Mouse (Mus musculus): ENCODE measurements at regions not wholly inside any gene's neighbourhood (a gene's known extent, or its start where the extent isn't known, plus 50 kb on each side); places are given as distances from the start of the nearest gene placed in this dataset.

- no peak for DNase-seq
These were observed 216.8 kb downstream of the Sp3 start for GRCm38 (mm10) chr2:72763454-72763853.

DNA sequence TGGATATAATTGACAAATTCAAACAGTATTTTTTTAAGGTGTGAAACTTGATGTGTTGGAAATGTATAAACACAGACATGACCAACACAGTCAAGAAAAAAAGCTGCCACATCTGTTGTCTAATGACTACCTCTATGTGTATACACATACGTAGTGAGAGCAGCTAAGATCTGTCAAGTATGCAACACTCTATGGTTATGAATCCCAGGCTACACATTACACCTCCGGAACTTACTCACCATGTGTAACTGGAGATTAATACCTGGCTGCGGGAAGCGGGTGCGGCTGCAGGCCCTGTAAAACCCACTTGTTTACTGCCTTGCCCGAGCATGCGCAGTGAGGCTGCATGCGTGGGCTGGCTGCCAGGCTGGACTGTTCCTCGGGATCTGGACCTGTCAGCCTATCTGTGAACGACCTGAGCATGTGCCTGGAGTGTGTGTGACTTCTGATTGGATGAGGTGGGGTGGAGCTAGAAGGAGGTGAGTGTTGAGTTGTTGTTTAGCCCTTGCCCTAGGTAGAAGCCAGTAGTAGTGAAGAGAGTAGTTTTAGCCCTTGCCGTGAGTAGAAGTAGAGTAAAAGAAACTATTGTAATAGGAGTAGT lies 211.1 kb downstream of the Sp3 start:
- no peak for DNase-seq

DNA sequence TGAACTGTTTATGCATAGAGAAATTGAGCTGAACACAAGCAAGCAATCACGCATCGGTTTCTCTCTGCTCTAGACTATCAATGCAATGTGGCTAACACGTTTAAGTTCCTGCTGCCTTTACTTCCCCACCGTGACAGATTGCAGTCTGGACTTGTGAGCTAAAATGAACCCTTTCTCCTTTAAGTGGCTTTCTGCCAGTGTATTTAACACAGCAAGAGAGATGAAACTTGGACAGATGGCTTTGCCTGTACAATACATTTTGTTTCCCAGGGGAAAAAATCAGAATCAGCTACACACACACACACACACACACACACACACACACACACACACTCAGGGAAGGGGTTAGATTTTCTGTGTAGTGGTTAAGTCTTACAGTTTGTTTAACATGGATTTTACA lies 206.8 kb downstream of the Sp3 start:
- DNase-seq: no peak

- DNase-seq: no peak
These were observed 202.9 kb downstream of the Sp3 start for GRCm38 (mm10) chr2:72777330-72777729.

DNA sequence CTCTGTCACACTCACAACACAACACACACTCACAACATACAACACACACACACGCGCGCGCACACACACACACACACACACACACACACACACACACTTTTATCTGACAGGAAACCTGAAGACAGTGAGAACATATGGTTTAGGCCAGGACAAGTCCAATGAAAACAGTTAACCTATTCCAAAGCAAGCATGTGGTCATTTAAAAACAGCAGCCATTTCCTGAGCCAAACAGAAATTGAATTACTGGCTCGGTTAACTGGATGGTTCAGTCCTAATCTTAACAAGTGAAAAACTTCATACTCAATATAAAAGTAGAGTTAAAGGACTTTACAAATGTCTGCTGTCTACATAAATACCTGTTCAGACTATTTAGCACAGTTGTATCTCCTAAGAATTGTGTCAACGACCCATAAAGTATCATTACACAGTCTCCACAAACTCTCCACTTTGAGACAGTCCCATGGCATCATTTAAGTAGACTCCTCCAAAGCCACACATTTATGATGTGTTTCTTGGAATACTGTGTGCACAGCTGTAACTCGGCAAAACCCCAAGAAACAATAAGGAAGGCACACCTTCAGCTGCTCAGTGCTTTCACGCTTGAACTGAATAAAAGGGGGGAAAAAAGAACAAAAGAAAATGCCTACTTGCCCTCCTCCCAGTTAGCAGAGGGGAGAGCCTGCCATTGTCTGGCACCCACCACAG lies 202.3 kb downstream of the Sp3 start:
- DNase-seq: no peak

- no peak for DNase-seq
These were observed 200.7 kb downstream of the Sp3 start for GRCm38 (mm10) chr2:72779268-72780163.

- no peak for DNase-seq
These were observed 198.6 kb downstream of the Sp3 start for GRCm38 (mm10) chr2:72781369-72782275.

DNA sequence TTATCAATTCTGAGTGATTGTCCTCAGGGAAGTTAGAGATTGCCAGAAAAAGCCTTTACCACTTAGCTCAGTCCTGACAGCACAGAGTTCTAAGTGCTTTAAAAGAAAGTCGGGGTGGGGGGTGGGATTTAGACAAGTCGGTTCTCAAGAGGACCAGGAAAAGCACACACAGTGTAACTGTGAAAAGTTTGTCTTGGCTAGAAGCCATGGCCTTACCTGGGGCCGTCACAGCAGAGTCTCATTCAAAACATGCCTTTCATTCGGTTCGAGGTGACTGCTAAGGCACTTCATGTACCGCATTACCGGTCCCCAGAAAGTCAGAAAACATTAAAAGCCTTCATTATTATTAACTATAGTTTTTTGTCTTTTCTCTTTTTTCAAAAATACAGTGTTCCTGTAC lies 197.9 kb downstream of the Sp3 start:
- no peak for DNase-seq

GRCm38 (mm10) chr2:72785365-72786043 lies 194.7 kb downstream of the Sp3 start:
- no peak for DNase-seq

DNA sequence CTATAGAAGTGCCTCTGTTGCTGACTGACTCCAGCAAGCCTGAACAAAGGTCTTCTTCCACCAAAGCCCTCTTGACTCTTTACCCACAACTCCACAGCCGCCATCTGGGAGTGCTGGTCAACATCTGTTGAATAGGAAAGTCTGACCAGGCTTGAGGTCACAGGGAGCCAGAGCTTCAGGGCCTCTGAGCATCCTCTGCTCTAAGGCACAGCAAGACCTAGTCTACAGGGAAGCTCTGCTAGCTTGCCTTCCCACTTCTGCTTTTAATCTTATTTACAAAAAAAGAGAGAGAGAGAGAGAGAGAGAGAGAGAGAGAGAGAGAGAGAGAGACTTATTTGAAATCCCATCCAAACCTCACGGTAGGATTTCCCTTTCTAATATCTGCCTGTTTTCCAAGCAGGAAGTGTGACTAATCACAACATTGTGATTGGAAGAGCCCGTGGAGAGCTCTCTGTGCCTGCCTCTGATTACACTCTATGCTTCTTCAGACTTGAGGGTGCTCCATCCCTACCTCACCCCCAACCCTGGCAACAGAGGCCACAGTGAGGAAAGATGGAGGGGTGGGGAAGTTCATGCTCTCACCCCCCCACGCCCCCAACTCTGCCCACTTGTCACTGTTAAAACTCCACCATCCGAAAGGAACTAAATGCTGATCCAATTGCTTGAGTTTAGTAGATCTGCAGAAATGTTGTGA lies 194.1 kb downstream of the Sp3 start:
- DNase-seq: no peak

DNA sequence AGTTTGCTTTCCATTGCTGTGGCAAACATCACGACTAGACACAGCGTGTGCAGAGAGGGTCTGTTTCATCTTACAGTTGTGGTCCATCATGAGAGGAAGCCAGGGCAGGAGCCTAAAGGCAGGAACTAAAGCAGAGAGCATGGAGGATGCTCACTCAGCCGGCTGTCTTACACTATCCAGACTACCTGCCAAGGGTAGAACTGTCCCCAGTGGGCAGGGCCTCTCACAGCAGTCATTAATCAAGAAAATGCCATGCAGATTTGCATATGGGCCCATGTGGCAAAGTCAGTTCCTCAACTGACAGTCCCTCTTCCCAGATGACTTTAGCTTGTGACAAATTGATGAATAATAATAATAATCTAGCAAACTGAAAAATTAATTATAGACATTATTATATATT lies 192.6 kb downstream of the Sp3 start:
- DNase-seq: no peak

GRCm38 (mm10) chr2:72791496-72791895 lies 188.8 kb downstream of the Sp3 start:
- no peak for DNase-seq

DNA sequence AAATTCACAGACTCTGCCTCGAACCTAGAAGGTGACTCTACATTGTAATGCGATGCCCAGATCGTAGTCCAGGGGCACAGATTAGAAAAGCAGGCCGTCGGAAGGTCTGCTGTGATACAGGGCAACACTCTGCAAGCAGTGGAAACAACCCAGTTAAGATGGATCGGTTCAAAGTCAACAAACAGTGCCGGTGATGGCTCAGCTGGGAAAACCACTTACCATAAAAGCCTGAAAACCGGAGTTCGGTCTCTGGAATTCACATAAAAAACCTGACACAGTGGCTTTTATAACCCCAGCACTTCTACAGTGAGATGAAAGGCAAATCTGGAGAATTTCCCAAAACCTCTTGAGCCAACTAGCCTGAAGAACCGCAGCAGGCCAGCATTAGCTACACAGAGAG lies 186.8 kb downstream of the Sp3 start:
- DNase-seq: no peak

DNA sequence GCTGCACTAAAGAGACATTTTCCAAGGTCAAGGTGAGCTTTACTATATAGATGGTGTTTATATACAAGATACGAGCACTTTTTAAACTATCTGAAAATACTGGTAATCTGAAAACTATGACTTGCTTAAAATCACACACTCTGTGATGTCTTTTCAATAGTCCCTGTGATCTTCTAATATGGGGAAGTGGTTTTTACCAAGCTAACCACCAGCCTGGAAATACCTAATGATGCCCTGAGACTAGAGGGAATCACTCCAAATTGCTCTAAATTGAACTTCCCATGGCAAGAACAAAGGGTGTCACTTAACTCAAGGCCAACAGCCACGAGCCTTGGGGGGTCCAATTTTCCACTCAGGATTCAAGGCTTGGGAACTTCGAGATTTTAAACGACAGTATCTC lies 185.7 kb downstream of the Sp3 start:
- no peak for DNase-seq

DNA sequence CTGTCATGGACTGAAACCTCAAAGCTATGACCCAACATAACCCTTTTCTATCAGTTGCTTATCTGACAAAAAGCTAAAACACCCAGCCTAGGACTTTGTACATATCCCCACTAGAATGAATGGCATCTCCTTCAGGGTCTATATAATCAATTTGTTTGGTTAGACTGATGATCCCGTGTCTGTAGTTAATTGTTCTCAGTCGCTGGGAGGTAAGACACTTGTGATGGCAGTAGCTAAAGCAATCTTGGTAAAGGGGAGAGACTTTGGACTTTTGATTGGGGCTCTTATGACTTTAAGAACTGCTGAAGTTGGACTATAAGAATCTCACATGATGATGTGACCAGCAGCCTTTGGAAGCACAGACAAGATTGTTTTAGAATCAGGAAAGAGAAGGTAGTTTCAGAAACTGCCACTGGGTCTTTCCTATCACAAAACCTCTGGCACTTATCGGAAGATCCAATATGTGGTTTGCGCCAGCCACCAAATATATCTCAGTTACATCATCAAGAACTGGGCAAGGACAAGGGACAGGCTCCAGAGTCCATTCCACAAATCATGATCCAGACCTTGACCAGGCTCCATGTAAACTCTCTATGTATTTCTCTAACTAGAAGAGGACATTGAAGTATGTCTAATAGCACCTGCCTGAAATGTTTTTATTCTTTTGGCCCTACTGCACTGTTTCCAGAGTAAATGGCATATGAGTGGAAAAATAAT lies 183.1 kb downstream of the Sp3 start:
- DNase-seq: no peak

DNA sequence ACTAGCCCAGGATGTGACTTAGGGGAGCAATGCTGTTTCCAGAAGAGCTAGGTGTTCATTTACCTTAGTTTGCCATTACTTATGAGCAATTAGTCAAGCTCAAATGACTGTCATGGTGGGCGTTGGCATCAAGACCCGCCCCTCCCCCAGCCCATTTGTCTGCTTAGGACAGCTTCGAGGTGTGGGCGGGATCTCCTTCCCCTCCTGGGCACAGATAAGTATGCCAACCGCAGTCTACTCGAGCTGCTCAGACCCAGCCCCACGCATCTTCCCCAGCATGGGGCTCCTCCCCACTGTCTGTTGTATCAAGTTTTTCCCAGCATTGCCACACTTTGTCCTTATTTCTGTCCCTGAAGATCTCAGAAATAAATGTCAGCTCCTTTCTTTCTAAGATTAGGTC lies 179.6 kb downstream of the Sp3 start:
- no peak for DNase-seq

- DNase-seq: no peak
These were observed 166.8 kb downstream of the Sp3 start for GRCm38 (mm10) chr2:72813282-72813974.

GRCm38 (mm10) chr2:72825251-72825650 lies 155.0 kb downstream of the Sp3 start:
- DNase-seq: no peak

GRCm38 (mm10) chr2:72829139-72829538 lies 151.1 kb downstream of the Sp3 start:
- DNase-seq: no peak

DNA sequence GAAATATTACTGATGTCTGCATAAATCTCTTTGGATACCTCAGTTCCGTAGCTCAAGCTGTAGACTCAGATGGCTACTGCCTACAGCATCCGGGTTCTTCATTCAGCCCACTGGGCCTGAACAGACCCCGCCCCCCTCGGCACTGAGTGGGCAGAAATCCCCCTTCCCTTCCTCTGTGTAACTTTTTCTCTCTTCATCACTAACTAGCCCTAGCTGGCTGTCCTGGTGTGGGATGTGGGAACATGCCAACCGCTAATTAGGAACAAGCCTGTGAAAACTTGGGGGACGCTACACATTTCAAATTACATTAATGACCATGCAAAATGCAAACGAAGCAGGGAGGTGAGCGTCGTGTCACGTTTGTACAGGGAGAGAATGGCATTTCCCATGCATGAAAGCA lies 147.5 kb downstream of the Sp3 start:
- no peak for DNase-seq

All from thymus, adult 18-20 months (tissue).